Mouse (Mus musculus) liver, embryonic 13.5 days (tissue): ENCODE results near the gene Marcksl1. TPM values are rescaled to one million over a fixed set of nuclear protein-coding genes. Genes with fewer than 3 reads are reported as not detected.
A peak's percentile ranks its signal among the peaks of the same experiment; 100 is the strongest.
"Not testable (repeated sequence)": the region's sequence is repeated elsewhere in the genome, so short reads cannot be mapped to it uniquely, and the experiment has no call there.

Experiments used
- ATAC-seq: fragments of 200-750 bp; cut with Nextera tagmentation; 2 replicates; pipeline ENCODE4 v1.8.0; 2017; ENCODE audit warnings: low read depth, mild to moderate bottlenecking, moderate number of reproducible peaks, moderate library complexity
- DNase-seq: peaks from one replicate; pipeline ENCODE4 v3.0.0; 2022
- H3K27ac ChIP-seq: fragments of 300-500 bp; sonication (generic); 2 replicates; pipeline ENCODE4 v1.5.1; 2015; ENCODE audit warnings: moderate library complexity, mild to moderate bottlenecking, inconsistent platforms
- H3K27me3 ChIP-seq: fragments of 300-500 bp; sonication (generic); 2 replicates; pipeline ENCODE4 v1.6.1; 2015; ENCODE audit warnings: mild to moderate bottlenecking, inconsistent platforms
- H3K36me3 ChIP-seq: fragments of 300-500 bp; sonication (generic); 2 replicates; pipeline ENCODE4 v1.6.1; 2015; ENCODE audit warnings: mild to moderate bottlenecking, inconsistent platforms
- H3K4me1 ChIP-seq: fragments of 300-500 bp; sonication (generic); replicated peaks from 2 replicates; pipeline ENCODE4 v1.6.1; 2015; ENCODE audit warnings: inconsistent platforms
- H3K4me2 ChIP-seq: fragments of 300-500 bp; sonication (generic); 2 replicates; pipeline ENCODE4 v1.6.1; 2015; ENCODE audit warnings: inconsistent platforms, mild to moderate bottlenecking, moderate library complexity
- H3K4me3 ChIP-seq: fragments of 300-500 bp; sonication (generic); replicated peaks from 2 replicates; pipeline ENCODE4 v1.5.1; 2015; ENCODE audit warnings: mild to moderate bottlenecking, inconsistent platforms
- H3K9ac ChIP-seq: fragments of 300-500 bp; sonication (generic); 2 replicates; pipeline ENCODE4 v1.6.1; 2015; ENCODE audit warnings: mild to moderate bottlenecking, inconsistent platforms
- H3K9me3 ChIP-seq: fragments of 300-500 bp; sonication (generic); replicated peaks from 2 replicates; pipeline ENCODE4 v1.6.1; 2016; ENCODE audit warnings: inconsistent platforms
- WGBS: fragments of 180-500 bp; shearing (Covaris S2); methylation state at CpG from one replicate; pipeline ENCODE4 v1.1.7; 2015; ENCODE audit not compliant: insufficient replicate concordance; 5-methylcytosine and 5-hydroxymethylcytosine counted together
- polyA plus RNA-seq: library from polyadenylated mRNA; unstranded; fragments of >200 nt; fragmentation: Nextera tagmentation; extraction: Ambion mirVana; gene quantifications from 2 replicates; pipeline ENCODE4 v1.2.1, GENCODE M21; 2015

Gene Marcksl1
- polyA plus RNA-seq, 1 experiment from 2014 or later: 82.7 TPM

GRCm38 (mm10) chr4:129544106-129544505, 30.7 kb downstream of the Marcksl1 start:
- H3K9ac ChIP-seq: no peak overlapping the region

DNA sequence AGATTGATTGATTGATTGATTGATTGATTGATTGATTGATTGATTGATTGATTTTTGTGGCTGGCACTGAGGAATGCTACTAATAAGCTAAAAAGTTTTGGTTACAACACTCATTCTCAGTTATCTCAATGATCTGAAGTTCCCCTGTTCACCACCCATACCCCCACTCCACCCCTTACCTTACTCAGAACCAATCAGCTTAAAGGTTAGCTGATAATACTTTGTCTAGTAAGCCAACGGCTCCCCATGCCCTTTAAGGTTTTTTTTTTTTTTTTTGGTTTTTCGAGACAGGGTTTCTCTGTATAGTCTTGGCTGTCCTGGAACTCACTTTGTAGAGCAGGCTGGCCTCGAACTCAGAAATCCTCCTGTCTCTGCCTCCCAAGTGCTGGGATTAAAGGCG, 34.2 kb downstream of the Marcksl1 start:
- H3K4me1 ChIP-seq: peaks cover 20% of the 10 kb centered on the region
- H3K27me3 ChIP-seq, H3K4me2 ChIP-seq, H3K9me3 ChIP-seq, ATAC-seq, H3K9ac ChIP-seq, H3K27ac ChIP-seq, DNase-seq, H3K36me3 ChIP-seq, H3K4me3 ChIP-seq: not testable (repeated sequence)
- WGBS: 50% methylated on average over 4 of the region's 4 CpGs

More at GRCm38 (mm10) chr4:129544106-129544505, 30.7 kb downstream of the Marcksl1 start:
- Histone ChIP-seq H3K27me3 (no peaks in the 10 kb centered on the region), H3K4me1 (peaks cover 39% of the 10 kb centered on the region), H3K36me3 (peaks cover 13% of the 10 kb centered on the region), H3K9me3 (no peaks in the 10 kb centered on the region), H3K27ac (no peak overlapping the region), H3K4me3 (no peak overlapping the region), H3K4me2 (no peak overlapping the region)
- DNase-seq (no peak), ATAC-seq (no peak)
- WGBS: 80% methylated on average over 4 of the region's 4 CpGs

DNA sequence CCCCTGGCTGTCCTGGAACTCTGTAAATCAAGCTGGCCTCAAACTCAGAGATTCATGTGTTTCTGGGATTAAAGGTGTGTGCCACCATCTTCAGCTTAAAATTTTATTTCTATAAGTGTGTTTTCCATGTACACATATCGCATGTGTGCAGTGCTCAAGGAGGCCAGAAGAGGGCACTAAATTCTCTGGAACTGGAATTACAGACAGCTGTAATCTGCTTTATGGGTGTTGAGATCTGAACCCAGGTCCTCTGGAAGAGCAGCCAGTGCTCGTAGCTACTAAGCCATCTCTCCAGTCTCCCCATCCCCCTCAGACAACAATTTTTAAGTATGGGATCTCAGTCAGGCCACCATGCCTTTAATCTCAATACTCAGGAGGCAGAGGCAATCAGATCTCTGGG, 35.9 kb downstream of the Marcksl1 start:
- no peak for DNase-seq
- H3K4me3 ChIP-seq: no peak overlapping the region
- no peak overlapping the region for H3K9ac ChIP-seq
- no peaks in the 10 kb centered on the region for H3K36me3 ChIP-seq
- 73% methylated on average over 2 of the region's 2 CpGs for WGBS
- H3K27me3 ChIP-seq: 0 out of 2 replicates have a peak, but pooled peaks cover 9% of the 10 kb centered on the region
- no peak overlapping the region for H3K4me2 ChIP-seq
- peaks cover 12% of the 10 kb centered on the region for H3K4me1 ChIP-seq
- no peaks in the 10 kb centered on the region for H3K9me3 ChIP-seq
- no peak for ATAC-seq
- H3K27ac ChIP-seq: no peak overlapping the region

DNA sequence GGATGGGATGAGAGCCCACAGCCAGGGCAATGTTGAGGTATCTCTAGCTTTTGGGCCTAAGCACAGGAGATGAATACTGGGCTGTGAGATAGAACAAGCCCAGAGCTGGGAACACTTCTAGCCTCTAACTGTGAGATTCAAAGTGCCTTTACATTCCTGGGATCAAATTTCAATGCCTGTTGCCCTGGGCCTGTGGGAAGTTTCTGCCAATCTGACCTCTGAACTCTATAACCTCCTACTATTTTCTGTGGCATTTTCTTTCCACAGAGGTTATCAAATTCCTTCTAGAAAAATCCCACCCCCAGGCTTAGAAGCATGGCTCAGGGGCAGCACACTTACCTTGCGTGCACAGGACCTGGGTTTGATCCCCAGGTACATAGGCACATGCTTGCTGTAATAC, 36.9 kb downstream of the Marcksl1 start:
- no peak for ATAC-seq
- H3K36me3 ChIP-seq: no peaks in the 10 kb centered on the region
- WGBS: 74% methylated on average over 1 of the region's 1 CpGs

GRCm38 (mm10) chr4:129554512-129554911, 41.1 kb downstream of the Marcksl1 start:
- WGBS: 72% methylated on average over 6 of the region's 6 CpGs
- not testable (repeated sequence) for ATAC-seq

More for the DNA sequence above, 36.9 kb downstream of the Marcksl1 start:
- Histone ChIP-seq H3K4me2 (no peak overlapping the region), H3K4me3 (no peak overlapping the region), H3K27ac (no peak overlapping the region), H3K9me3 (no peaks in the 10 kb centered on the region), H3K4me1 (peaks cover 15% of the 10 kb centered on the region), H3K9ac (no peak overlapping the region), H3K27me3 (peaks cover 18% of the 10 kb centered on the region)
- no peak for DNase-seq

GRCm38 (mm10) chr4:129555421-129555861, 42.1 kb downstream of the Marcksl1 start:
- peak overlapping the region; percentile 74 for H3K9ac ChIP-seq
- DNase-seq (peak; percentile 61), ATAC-seq (no peak)
- peak overlapping the region; percentile 59 for H3K4me3 ChIP-seq
- H3K9me3 ChIP-seq: no peaks in the 10 kb centered on the region
- peak overlapping the region; percentile 82 for H3K4me2 ChIP-seq
- no peaks in the 10 kb centered on the region for H3K36me3 ChIP-seq
- WGBS: 4% methylated on average over 16 of the region's 16 CpGs
- no peak overlapping the region for H3K27ac ChIP-seq
- H3K4me1 ChIP-seq: peaks cover 34% of the 10 kb centered on the region
- peaks cover 30% of the 10 kb centered on the region for H3K27me3 ChIP-seq

More at GRCm38 (mm10) chr4:129554512-129554911, 41.1 kb downstream of the Marcksl1 start:
- Histone ChIP-seq H3K27me3 (peaks cover 27% of the 10 kb centered on the region), H3K4me1 (peaks cover 39% of the 10 kb centered on the region)
- DNase-seq, H3K27ac ChIP-seq, H3K9ac ChIP-seq, H3K4me3 ChIP-seq, H3K36me3 ChIP-seq, H3K4me2 ChIP-seq, H3K9me3 ChIP-seq: not testable (repeated sequence)

DNA sequence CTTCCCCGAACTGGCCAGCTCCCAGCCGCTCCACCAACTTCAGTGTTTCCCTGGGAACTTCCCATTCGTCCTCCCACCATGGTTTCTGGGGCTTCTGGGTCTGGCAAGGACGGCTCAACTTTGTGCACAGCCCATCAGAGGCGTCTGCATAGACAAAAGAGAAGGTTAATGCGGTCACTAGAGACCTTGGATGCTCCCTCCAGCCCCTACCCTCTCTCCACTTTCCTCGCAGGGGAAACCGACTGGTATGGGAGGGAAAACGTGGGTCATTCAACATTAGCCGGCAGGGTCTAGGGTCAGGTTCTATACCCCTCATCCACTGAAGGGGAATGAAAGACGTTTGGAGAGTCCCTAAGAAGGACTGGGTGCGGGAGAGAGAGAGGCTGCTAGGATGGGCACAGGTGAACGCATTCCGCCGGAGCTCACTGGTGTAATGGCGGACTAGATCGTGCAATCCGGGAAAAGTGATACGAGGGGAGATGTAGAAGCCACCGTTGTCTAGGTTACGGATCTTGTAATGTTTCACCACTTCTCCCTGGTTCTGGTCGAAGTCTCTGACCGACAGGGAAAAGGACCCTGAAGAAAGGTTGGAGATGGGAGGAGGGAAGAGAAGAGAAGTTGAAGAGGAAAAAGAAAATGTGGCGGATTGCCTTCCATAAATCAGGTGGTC, 42.6 kb downstream of the Marcksl1 start:
- Histone ChIP-seq H3K4me3 (peak overlapping the region; percentile 59), H3K4me1 (peaks cover 34% of the 10 kb centered on the region), H3K9ac (peak overlapping the region; percentile 74), H3K4me2 (peak overlapping the region; percentile 82), H3K9me3 (no peaks in the 10 kb centered on the region), H3K27me3 (peaks cover 32% of the 10 kb centered on the region), H3K36me3 (no peaks in the 10 kb centered on the region), H3K27ac (no peak overlapping the region)
- ATAC-seq (peak; percentile 13; the same call in 1 of the 2 replicates), DNase-seq (no peak)
- WGBS: under 1% methylated on average over 24 of the region's 24 CpGs

DNA sequence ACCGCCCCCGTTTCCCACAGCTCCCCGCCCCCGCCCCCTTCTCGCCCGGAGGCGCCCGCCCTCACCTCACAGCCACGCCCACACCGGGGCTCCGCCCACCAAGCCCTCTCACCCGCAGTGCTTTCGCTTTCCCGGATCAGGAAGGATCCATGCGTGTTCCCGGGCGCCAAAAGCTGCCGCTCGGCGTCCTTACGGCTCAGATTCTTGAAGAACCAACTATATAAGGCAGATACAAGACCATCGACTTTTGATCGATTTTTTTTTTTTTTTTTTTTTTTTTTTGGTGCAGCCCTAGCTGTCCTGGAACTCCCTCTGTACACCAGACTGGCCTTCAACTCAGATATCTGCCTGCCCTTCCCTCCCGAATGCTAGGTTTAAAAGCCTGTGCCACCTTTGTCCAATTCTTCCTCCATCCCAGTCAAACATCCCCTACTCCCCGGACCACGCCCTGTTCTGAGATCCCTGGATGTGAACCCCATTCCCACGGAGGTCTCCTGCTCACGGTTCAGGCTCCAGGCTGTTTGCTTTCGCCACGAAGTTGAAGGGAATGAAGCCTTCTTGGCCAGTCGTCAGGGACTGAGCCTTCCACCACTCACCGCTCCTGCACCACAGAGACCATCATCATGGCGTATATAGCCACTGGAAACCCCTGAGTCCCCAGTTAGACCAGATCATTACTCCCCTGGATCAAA, 43.3 kb downstream of the Marcksl1 start:
- peak overlapping the region; percentile 82 for H3K4me2 ChIP-seq

GRCm38 (mm10) chr4:129557256-129557808, 44.0 kb downstream of the Marcksl1 start:
- peak overlapping the region; percentile 82 for H3K27ac ChIP-seq
- ATAC-seq: peak; percentile 87
- H3K4me3 ChIP-seq: peak overlapping the region; percentile 59
- DNase-seq: peak; percentile 78
- peaks cover 32% of the 10 kb centered on the region for H3K27me3 ChIP-seq
- no peaks in the 10 kb centered on the region for H3K9me3 ChIP-seq
- peaks cover 44% of the 10 kb centered on the region for H3K4me1 ChIP-seq
- H3K4me2 ChIP-seq: peak overlapping the region; percentile 82
- WGBS: 57% methylated on average over 9 of the region's 9 CpGs
- no peaks in the 10 kb centered on the region for H3K36me3 ChIP-seq
- H3K9ac ChIP-seq: peak overlapping the region; percentile 74

More for the DNA sequence above, 43.3 kb downstream of the Marcksl1 start:
- 6% methylated on average over 33 of the region's 33 CpGs for WGBS
- no peaks in the 10 kb centered on the region for H3K9me3 ChIP-seq
- peak overlapping the region; percentile 74 for H3K9ac ChIP-seq
- H3K4me1 ChIP-seq: peaks cover 38% of the 10 kb centered on the region
- DNase-seq (peak; percentile 87), ATAC-seq (peak; percentile 74)
- peak overlapping the region; percentile 82 for H3K27ac ChIP-seq
- H3K4me3 ChIP-seq: peak overlapping the region; percentile 59
- H3K27me3 ChIP-seq: peaks cover 32% of the 10 kb centered on the region
- no peaks in the 10 kb centered on the region for H3K36me3 ChIP-seq

DNA sequence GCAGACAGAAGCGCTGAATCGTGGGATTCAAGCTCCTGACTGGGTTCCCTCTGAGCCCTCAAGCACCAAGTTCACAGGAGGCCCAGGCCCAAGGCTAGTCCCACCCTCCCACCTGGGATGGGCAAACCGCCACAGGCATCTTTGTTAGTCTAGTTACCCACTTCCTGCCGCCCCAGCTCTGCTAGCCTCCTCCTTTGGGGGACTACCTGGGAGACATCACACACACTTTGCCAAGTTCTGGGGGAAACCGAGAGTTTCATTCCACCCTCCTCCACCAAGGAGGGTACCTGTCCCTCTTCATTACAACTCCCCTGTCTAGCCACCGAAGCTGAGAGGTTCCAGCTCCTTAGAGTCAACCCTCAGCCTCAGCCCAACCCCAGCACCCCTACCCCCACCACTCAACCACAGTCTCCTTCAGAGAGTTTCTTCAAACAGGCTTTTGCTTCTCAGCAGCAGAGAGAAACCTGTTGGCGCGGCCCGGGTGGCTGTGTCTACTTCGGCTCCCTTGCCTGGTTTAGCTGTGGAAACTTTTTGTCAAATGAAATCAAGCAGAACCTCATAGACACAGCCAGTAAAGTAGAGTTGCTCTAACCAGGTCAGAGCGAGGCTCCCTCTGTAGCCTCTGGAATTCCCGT, 45.1 kb downstream of the Marcksl1 start:
- Histone ChIP-seq H3K36me3 (no peaks in the 10 kb centered on the region), H3K4me1 (peaks cover 47% of the 10 kb centered on the region), H3K27me3 (peaks cover 26% of the 10 kb centered on the region), H3K27ac (peak overlapping the region; percentile 82; the same call in 1 of the 2 replicates), H3K4me3 (no peak overlapping the region), H3K9ac (peak overlapping the region; percentile 13; the same call in 1 of the 2 replicates), H3K9me3 (no peaks in the 10 kb centered on the region), H3K4me2 (no peak overlapping the region; the same call in 1 of the 2 replicates)
- no peak for ATAC-seq
- no peak for DNase-seq
- WGBS: 76% methylated on average over 12 of the region's 12 CpGs

DNA sequence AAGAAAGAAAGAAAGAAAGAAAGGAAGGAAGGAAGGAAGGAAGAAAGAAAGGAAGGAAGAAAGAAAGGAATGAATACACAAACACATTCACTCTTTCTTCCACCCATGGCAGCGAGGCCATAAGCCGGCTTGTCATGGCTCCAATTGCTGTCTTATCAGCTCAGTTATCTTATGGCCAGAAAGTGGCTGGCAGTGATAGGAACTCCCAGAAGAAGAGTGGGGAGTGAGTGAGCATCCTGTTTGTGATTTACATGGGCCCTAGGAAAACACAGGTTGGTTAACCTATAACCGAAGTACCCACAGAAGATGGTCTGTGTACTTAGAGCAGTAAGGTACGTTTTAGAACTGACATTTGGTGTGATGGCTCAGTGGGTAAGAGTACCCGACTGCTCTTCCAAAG, 47.8 kb downstream of the Marcksl1 start:
- H3K36me3 ChIP-seq: no peaks in the 10 kb centered on the region

More for the DNA sequence above, 47.8 kb downstream of the Marcksl1 start:
- Histone ChIP-seq H3K4me3 (no peak overlapping the region), H3K9ac (no peak overlapping the region), H3K27ac (no peak overlapping the region), H3K4me1 (peaks cover 38% of the 10 kb centered on the region), H3K4me2 (no peak overlapping the region), H3K9me3 (no peaks in the 10 kb centered on the region), H3K27me3 (peaks cover 5% of the 10 kb centered on the region; the same call in 1 of the 2 replicates)
- DNase-seq (no peak), ATAC-seq (no peak)
- 54% methylated on average over 5 of the region's 5 CpGs for WGBS
